Mouse (Mus musculus): ENCODE measurements around the gene Tcte1. TPM values are rescaled to one million over a fixed set of nuclear protein-coding genes. Genes with fewer than 3 reads are reported as not detected.

The Tcte1 gene
- polyA plus RNA-seq, 1 experiment from 2014 or later = 0.20 TPM

GRCm38 (mm10) chr17:45488321-45489254, 34.6 kb upstream of the Tcte1 start:
- H3K36me3 ChIP-seq (ENCODE audit: control insufficient read depth, insufficient read depth, low read length) = no peaks in the 10 kb centered on the region
- no peak for ATAC-seq
- 87% methylated on average over 23 of the region's 23 CpGs for WGBS

GRCm38 (mm10) chr17:45489736-45490135, 33.5 kb upstream of the Tcte1 start:
- no peaks in the 10 kb centered on the region for H3K4me1 ChIP-seq (ENCODE audit: control insufficient read depth, insufficient read depth, low read length)
- WGBS = 78% methylated on average over 6 of the region's 6 CpGs
- H3K9me3 ChIP-seq (ENCODE audit: control insufficient read depth, low read length) = no peaks in the 10 kb centered on the region
- no peak overlapping the region for H3K4me2 ChIP-seq (ENCODE audit: low read depth, low read length)
- H3K4me3 ChIP-seq (ENCODE audit: low read length) = no peak overlapping the region
- no peak overlapping the region for H3K27ac ChIP-seq (ENCODE audit: low read length)
- H3K36me3 ChIP-seq (ENCODE audit: control insufficient read depth, insufficient read depth, low read length) = no peaks in the 10 kb centered on the region
- no peaks in the 10 kb centered on the region; the same call in 1 of the 2 replicates for H3K27me3 ChIP-seq (replicated peaks; ENCODE audit: control insufficient read depth, insufficient read depth, low read length)
- no peak overlapping the region for H3K9ac ChIP-seq (ENCODE audit: low read depth, low read length)
- ATAC-seq = no peak

More at GRCm38 (mm10) chr17:45488321-45489254, 34.6 kb upstream of the Tcte1 start:
- Histone ChIP-seq H3K4me2 (ENCODE audit: low read depth, low read length) (no peak overlapping the region), H3K9ac (ENCODE audit: low read depth, low read length) (no peak overlapping the region), H3K27ac (ENCODE audit: low read length) (no peak overlapping the region), H3K4me3 (ENCODE audit: low read length) (no peak overlapping the region), H3K9me3 (ENCODE audit: control insufficient read depth, low read length) (no peaks in the 10 kb centered on the region), H3K27me3 (replicated peaks; ENCODE audit: control insufficient read depth, insufficient read depth, low read length) (no peaks in the 10 kb centered on the region; the same call in 1 of the 2 replicates), H3K4me1 (ENCODE audit: control insufficient read depth, insufficient read depth, low read length) (no peaks in the 10 kb centered on the region)

GRCm38 (mm10) chr17:45490532-45491154, 32.6 kb upstream of the Tcte1 start:
- no peaks in the 10 kb centered on the region; the same call in 1 of the 2 replicates for H3K27me3 ChIP-seq (replicated peaks; ENCODE audit: control insufficient read depth, insufficient read depth, low read length)
- WGBS = 62% methylated on average over 13 of the region's 13 CpGs
- no peak overlapping the region for H3K4me3 ChIP-seq (ENCODE audit: low read length)
- ATAC-seq = no peak
- H3K9ac ChIP-seq (ENCODE audit: low read depth, low read length) = no peak overlapping the region
- H3K4me1 ChIP-seq (ENCODE audit: control insufficient read depth, insufficient read depth, low read length) = 0 out of 2 replicates have a peak, but pooled peaks cover 2% of the 10 kb centered on the region
- H3K27ac ChIP-seq (ENCODE audit: low read length) = no peak overlapping the region
- H3K36me3 ChIP-seq (ENCODE audit: control insufficient read depth, insufficient read depth, low read length) = no peaks in the 10 kb centered on the region
- H3K9me3 ChIP-seq (ENCODE audit: control insufficient read depth, low read length) = no peaks in the 10 kb centered on the region
- H3K4me2 ChIP-seq (ENCODE audit: low read depth, low read length) = no peak overlapping the region

- H3K9me3 ChIP-seq (ENCODE audit: control insufficient read depth, low read length) = no peaks in the 10 kb centered on the region
- H3K27me3 ChIP-seq (replicated peaks; ENCODE audit: control insufficient read depth, insufficient read depth, low read length) = no peaks in the 10 kb centered on the region
- H3K36me3 ChIP-seq (ENCODE audit: control insufficient read depth, insufficient read depth, low read length) = no peaks in the 10 kb centered on the region
- H3K4me2 ChIP-seq (ENCODE audit: low read depth, low read length) = no peak overlapping the region
- peak; percentile 56; the same call in 1 of the 2 replicates for ATAC-seq
- H3K27ac ChIP-seq (ENCODE audit: low read length) = no peak overlapping the region
- H3K4me1 ChIP-seq (ENCODE audit: control insufficient read depth, insufficient read depth, low read length) = 0 out of 2 replicates have a peak, but pooled peaks cover 3% of the 10 kb centered on the region
- WGBS = 65% methylated on average over 11 of the region's 11 CpGs
- no peak overlapping the region for H3K4me3 ChIP-seq (ENCODE audit: low read length)
- no peak overlapping the region for H3K9ac ChIP-seq (ENCODE audit: low read depth, low read length)
Measured at GRCm38 (mm10) chr17:45495398-45495797, 27.8 kb upstream of the Tcte1 start.

GRCm38 (mm10) chr17:45498397-45498796, 24.8 kb upstream of the Tcte1 start:
- no peak for ATAC-seq
- Histone ChIP-seq H3K4me1 (ENCODE audit: control insufficient read depth, insufficient read depth, low read length) (peaks cover 3% of the 10 kb centered on the region; the same call in 1 of the 2 replicates), H3K36me3 (ENCODE audit: control insufficient read depth, insufficient read depth, low read length) (no peaks in the 10 kb centered on the region), H3K4me3 (ENCODE audit: low read length) (no peak overlapping the region), H3K4me2 (ENCODE audit: low read depth, low read length) (no peak overlapping the region), H3K9me3 (ENCODE audit: control insufficient read depth, low read length) (no peaks in the 10 kb centered on the region), H3K27ac (ENCODE audit: low read length) (no peak overlapping the region), H3K27me3 (replicated peaks; ENCODE audit: control insufficient read depth, insufficient read depth, low read length) (no peaks in the 10 kb centered on the region), H3K9ac (ENCODE audit: low read depth, low read length) (no peak overlapping the region)
- 83% methylated on average over 13 of the region's 13 CpGs for WGBS

- H3K9ac ChIP-seq (ENCODE audit: low read depth, low read length) = no peak overlapping the region
- ATAC-seq = no peak
- no peak overlapping the region for H3K27ac ChIP-seq (ENCODE audit: low read length)
- 42% methylated on average over 2 of the region's 2 CpGs for WGBS
- no peaks in the 10 kb centered on the region for H3K36me3 ChIP-seq (ENCODE audit: control insufficient read depth, insufficient read depth, low read length)
- no peaks in the 10 kb centered on the region for H3K27me3 ChIP-seq (replicated peaks; ENCODE audit: control insufficient read depth, insufficient read depth, low read length)
- H3K9me3 ChIP-seq (ENCODE audit: control insufficient read depth, low read length) = no peaks in the 10 kb centered on the region
- H3K4me3 ChIP-seq (ENCODE audit: low read length) = no peak overlapping the region
- H3K4me1 ChIP-seq (ENCODE audit: control insufficient read depth, insufficient read depth, low read length) = peaks cover 3% of the 10 kb centered on the region; the same call in 1 of the 2 replicates
- H3K4me2 ChIP-seq (ENCODE audit: low read depth, low read length) = no peak overlapping the region
Measured at GRCm38 (mm10) chr17:45499516-45499915, 23.7 kb upstream of the Tcte1 start.

GRCm38 (mm10) chr17:45500981-45501380, 22.3 kb upstream of the Tcte1 start:
- no peaks in the 10 kb centered on the region for H3K9me3 ChIP-seq (ENCODE audit: control insufficient read depth, low read length)
- ATAC-seq = no peak
- H3K27me3 ChIP-seq (replicated peaks; ENCODE audit: control insufficient read depth, insufficient read depth, low read length) = no peaks in the 10 kb centered on the region
- no peak overlapping the region for H3K27ac ChIP-seq (ENCODE audit: low read length)
- H3K4me3 ChIP-seq (ENCODE audit: low read length) = no peak overlapping the region
- H3K4me1 ChIP-seq (ENCODE audit: control insufficient read depth, insufficient read depth, low read length) = no peaks in the 10 kb centered on the region; the same call in 1 of the 2 replicates
- WGBS = 20% methylated on average over 4 of the region's 4 CpGs
- H3K4me2 ChIP-seq (ENCODE audit: low read depth, low read length) = no peak overlapping the region
- H3K36me3 ChIP-seq (ENCODE audit: control insufficient read depth, insufficient read depth, low read length) = no peaks in the 10 kb centered on the region
- H3K9ac ChIP-seq (ENCODE audit: low read depth, low read length) = no peak overlapping the region

- 53% methylated on average over 4 of the region's 4 CpGs for WGBS
- peaks cover 3% of the 10 kb centered on the region; the same call in 1 of the 2 replicates for H3K4me1 ChIP-seq (ENCODE audit: control insufficient read depth, insufficient read depth, low read length)
- H3K36me3 ChIP-seq (ENCODE audit: control insufficient read depth, insufficient read depth, low read length) = no peaks in the 10 kb centered on the region
- no peaks in the 10 kb centered on the region for H3K9me3 ChIP-seq (ENCODE audit: control insufficient read depth, low read length)
- H3K27me3 ChIP-seq (replicated peaks; ENCODE audit: control insufficient read depth, insufficient read depth, low read length) = no peaks in the 10 kb centered on the region
- H3K4me2 ChIP-seq (ENCODE audit: low read depth, low read length) = no peak overlapping the region
- ATAC-seq = no peak
- no peak overlapping the region for H3K27ac ChIP-seq (ENCODE audit: low read length)
- H3K9ac ChIP-seq (ENCODE audit: low read depth, low read length) = no peak overlapping the region
- no peak overlapping the region for H3K4me3 ChIP-seq (ENCODE audit: low read length)
Measured at GRCm38 (mm10) chr17:45502324-45502723, 20.9 kb upstream of the Tcte1 start.

GRCm38 (mm10) chr17:45503301-45503973, 19.8 kb upstream of the Tcte1 start:
- no peaks in the 10 kb centered on the region for H3K9me3 ChIP-seq (ENCODE audit: control insufficient read depth, low read length)
- no peak for ATAC-seq

More at GRCm38 (mm10) chr17:45503301-45503973, 19.8 kb upstream of the Tcte1 start:
- H3K4me1 ChIP-seq (ENCODE audit: control insufficient read depth, insufficient read depth, low read length) = peaks cover 3% of the 10 kb centered on the region; the same call in 1 of the 2 replicates
- no peak overlapping the region for H3K27ac ChIP-seq (ENCODE audit: low read length)
- no peaks in the 10 kb centered on the region for H3K36me3 ChIP-seq (ENCODE audit: control insufficient read depth, insufficient read depth, low read length)
- H3K9ac ChIP-seq (ENCODE audit: low read depth, low read length) = no peak overlapping the region
- H3K4me3 ChIP-seq (ENCODE audit: low read length) = no peak overlapping the region
- H3K4me2 ChIP-seq (ENCODE audit: low read depth, low read length) = no peak overlapping the region
- no peaks in the 10 kb centered on the region for H3K27me3 ChIP-seq (replicated peaks; ENCODE audit: control insufficient read depth, insufficient read depth, low read length)
- WGBS = 46% methylated on average over 5 of the region's 5 CpGs

All from intestine, embryonic 16.5 days (tissue).